Mouse (Mus musculus) liver, adult 2 months (tissue): ENCODE data around the gene Mark1.

Source experiments
- CTCF ChIP-seq: fragments of 200-500 bp; IDR thresholded peaks from 2 replicates; pipeline ENCODE4 v1.5.1; 2011; ENCODE audit warnings: low read depth, low read length, control low read depth
- POLR2A ChIP-seq: fragments of 200-500 bp; IDR thresholded peaks from 2 replicates; pipeline ENCODE4 v1.6.1; 2011; ENCODE audit warnings: low read length, control low read depth; ENCODE audit not compliant: insufficient read depth; ENCODE audit errors: extremely low read depth

- TF ChIP-seq CTCF (no peak), POLR2A (no peak)
These were observed 30.0 kb downstream of the Mark1 start for GRCm38 (mm10) chr1:184969374-184969773.
